Mouse (Mus musculus) right cerebral cortex, postnatal 4 days (tissue): Measurements from ENCODE around the gene Fam102a.

Source experiments
- DNase-seq: peaks from one replicate; pipeline ENCODE4 v3.0.0-alpha.2; 2022

The Fam102a gene

DNA sequence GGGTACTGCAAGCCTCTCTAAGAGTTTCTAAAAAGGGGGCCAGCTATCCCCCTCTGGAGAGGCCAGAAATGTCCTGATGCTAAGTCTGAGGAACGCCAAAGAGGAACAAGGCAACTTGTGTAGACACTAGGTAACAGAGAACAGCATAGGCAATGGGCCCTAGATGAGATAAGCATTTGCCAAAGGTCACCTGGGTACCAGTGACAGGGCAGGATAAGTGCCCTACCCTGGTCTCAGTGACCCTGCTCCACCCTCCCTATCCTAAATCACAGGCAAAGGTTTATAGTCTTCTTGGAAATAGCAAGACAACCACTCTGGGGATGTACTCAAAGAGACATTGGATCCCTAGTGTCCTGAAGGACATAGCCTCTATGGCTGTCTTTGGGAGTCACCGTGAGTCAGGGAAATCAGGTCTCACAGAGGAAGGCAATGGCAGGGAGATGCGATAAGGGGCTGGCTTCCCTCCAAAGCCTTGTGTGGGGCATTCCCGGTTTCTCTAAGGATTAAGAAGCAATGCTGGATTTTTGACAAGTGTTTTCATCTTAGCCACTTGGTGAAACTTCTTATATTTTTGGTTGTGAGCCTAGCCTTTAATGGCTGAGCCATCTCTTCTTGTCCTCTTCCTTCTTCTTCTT lies 17.8 kb upstream of the Fam102a start:
- DNase-seq, result no peak

DNA sequence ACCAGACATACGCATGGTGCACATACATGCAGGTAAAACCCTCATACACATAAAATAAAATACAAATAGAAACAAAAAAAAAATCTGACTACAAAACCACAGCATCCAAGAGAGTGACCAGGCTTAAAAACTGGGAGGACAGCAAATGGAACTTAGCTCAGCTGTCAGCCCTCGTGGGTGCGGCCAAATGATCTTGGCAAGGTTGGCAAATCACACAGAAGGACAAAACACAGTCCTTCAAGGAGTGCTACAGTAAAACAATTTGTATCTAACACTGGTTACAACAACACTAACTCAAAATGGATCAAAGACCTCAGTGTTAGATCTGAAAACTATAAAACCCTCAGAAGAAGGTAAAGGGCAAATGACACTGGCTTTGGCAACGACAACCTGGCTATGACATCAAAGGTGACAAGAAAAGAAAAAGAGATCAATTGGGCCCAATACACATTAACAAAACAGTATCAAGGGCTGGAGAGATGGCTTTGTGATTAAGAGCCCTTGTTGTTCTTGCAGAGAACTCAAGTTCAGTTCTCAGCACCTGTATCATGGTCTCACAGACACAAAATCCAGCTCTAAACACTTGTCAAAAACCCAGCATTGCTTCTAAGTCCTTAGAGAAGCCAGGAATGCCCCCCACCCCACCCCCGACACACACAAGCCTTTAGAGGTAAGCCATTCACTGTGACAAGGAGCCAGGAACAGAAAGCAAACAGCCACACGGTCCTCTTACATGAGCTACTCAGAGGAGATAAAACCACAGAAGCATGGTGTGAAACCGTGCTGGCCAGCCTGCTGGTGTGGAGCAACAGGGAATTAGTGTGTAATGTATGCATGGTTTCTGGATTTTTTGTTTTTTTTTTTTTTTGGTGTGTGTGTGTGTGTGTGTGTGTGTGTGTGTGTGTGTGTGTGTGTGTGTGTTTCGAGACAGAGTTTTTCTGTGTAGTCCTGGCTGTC lies 14.8 kb upstream of the Fam102a start:
- DNase-seq, result no peak

DNA sequence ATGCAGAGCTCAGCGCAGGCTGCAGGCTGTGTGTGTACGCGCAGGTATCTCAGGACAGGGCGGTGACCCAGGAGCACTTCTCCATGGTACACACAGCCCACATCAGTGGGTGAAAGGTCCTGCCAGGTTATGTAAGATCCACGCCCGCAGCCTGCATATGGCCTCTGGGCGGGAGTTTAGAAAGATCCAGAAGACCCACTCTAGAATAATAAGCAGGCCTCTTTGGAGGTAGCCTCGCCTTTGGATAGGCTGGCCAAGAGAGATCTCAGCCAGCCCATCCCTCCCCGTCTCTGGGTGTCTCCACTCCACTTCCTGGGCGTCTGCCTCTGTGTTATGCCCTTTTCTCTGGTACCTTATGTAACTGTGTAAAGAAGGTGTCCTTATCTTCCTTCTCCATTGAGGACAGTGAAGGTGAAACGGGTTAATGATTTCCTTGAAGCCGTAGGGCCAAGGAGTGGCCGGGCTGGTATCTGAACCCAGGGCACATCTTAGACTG lies 10.5 kb upstream of the Fam102a start:
- no peak for DNase-seq

DNA sequence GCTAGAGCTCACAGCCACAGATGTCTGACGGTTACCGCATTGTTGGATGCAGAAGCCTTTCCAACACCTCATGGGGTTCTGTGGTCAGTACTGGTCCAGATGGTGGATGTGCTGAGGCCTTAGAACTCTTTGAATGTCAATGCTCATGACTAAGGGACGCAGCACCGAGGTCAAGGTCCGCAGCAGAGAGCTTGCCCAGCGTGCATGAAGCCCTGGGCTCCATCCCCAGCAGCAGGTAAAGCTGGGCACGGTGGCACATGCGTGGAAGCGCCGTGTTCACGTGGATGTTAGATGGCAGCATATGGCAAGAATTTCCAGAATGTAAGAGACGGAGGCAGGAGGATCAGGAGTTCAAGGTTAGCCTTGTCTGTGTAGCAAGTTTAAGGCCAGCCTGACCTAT lies 9.3 kb upstream of the Fam102a start:
- DNase-seq, result no peak

DNA sequence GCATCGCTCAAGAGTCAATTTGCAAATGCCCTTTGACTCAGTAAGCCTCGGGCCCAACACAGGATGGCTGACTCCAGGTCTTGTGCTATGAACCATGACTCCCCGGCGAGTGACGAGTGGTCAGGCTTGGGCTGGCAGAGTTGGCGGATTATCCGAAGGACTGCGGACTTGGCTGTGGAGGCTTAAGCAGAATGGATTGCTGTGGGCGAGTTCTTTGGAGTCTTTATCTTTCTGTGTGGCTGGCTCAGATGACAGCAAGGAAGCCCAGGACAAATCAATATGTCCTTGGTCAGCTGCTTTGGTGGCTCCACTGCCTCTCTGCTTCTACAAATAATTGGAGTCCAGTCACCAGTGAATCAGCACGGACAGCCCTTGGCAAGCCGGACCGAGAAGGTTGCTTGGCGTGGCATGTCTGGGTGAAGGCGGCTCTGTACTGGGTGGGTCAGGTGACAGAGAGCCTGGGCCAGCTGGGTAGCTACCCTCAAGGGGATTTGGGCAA lies 7.6 kb upstream of the Fam102a start:
- DNase-seq, result no peak

DNA sequence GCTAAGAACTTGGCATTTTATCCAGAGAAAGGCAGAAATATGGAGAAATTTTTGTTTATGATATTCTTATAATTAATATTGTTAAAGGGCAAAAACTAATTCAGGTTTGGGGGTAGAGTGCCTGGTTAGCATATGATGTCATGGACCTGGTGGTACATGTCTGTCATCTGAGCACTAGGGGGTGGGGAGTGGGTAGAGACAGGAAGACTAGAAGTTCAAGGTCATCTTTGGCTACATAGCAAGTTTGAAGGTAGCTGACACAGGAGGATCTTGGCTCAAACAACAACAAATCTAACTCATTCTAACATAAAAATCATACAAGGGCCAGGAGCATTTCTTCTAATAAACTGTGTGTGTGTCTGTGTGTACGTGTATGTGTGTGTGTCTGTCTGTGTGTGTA lies 6.8 kb upstream of the Fam102a start:
- no peak for DNase-seq

DNA sequence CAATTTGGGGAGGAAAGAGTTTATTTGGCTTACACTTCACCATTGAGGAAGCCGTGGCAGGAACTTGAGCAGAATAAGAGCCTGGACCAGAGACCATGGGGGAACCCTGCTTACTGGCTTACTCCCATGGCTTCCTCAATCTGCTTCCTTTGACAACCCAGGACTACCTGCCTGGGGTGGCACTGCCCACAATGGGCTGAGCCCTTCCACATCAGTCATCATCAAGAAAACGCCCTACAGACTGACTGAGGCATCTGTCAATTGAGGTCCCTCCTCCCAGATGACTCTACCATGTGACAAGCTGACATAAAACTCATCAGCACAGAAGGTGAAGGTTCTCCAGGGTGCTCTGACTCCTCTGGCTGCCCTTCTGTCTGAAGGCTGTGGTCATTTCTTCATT lies 4.7 kb upstream of the Fam102a start:
- DNase-seq, result no peak

DNA sequence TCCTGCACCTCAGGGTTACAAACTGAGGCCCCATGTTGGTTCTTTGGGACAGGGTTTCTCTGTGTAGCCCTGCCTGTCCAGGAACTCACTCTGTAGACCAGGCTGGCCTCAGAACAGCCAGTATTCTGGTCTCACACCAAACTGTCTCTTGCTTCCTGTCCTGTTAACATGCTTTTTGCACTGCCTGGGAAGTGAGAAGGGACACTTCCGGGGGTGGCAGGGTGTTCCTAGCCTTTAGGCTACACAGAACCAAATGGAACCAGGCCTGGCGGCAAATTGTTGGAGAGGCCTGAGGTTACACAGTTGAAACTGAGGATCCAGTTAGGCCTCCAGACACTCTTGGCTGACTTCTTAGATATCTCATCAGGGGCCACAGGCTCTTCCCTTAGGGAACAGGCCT lies 2.0 kb upstream of the Fam102a start:
- DNase-seq, result no peak

DNA sequence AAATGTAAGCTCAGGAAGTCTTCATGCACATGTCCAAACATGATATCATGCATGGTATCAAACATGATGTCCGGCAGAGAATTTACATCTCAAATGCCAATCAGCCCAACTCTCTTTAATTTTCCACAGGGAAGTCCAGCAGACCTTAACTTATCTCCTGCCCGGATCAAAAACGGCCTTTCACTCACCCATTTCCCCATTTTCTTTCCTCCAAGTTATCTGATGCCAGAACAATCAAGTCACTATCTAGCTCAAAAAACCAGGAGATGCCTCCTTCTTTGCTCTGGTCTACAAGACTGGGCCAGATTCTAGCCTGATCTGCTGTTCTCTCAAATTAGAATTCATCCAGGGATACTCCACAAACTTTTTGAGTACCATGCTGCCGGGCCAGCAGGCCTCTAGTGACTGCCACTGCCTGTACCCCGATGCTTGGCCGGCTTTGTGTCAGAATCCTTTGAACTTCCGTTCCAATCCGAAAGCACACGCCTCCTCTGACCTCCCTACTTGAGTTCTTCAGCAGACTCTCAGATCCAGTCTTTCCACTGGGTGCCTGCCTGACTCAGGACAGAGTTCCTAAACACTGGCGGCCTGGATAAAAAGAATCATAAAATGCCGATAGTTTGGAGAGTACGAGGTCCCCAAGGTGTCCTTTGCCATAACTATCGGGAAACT lies 935 bp upstream of the Fam102a start:
- no peak for DNase-seq

DNA sequence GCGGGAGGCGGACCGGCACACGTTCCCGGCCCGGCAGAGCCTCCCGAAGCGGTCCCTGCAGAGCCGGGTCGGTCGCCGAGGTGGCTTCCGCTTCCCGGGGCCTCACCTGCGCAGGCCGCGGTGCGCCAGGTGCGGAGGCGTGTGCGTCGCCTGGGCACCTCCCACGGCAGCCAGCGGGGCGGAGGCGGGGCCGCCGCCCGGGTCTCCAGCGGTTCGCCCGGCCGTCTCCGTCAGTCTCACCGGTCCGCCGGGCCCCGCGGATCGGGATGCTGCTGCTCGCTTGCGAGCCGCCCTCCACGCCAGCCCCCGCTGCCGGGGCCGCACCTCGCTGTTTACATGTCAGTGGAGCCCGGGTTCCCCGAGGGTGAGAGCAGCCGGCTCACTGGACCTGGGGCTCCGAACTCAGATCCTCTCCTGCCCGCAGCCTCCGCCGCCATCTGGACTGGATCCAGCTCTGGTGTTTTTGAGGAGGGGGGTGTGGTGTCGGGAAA lies 414 bp downstream of the Fam102a start:
- peak; percentile 69 for DNase-seq

DNA sequence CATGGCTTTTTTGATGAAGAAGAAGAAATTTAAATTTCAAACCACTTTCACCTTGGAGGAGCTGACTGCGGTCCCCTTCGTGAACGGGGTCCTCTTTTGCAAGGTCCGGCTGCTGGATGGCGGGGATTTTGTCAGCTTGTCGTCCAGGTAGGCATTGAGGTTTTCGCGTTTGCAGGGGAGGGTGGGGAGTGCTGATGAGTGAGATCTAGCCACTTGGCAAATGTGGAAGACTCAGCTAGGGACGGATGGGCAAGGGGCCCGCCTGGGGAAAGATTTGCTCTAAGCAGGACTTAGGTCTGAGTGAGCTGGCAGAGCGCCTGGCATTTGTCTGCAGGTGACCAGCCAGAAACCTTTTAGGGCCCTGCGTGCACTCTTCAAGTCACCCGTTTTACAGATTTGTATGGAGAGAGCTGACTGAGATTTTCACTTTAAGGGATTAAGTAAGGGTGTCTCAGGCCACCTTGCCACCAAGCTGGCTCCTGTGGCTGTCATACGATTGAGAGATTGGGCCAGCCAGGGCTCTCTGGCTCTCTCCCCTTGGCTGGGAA lies 1.0 kb downstream of the Fam102a start:
- DNase-seq, result peak; percentile 46

DNA sequence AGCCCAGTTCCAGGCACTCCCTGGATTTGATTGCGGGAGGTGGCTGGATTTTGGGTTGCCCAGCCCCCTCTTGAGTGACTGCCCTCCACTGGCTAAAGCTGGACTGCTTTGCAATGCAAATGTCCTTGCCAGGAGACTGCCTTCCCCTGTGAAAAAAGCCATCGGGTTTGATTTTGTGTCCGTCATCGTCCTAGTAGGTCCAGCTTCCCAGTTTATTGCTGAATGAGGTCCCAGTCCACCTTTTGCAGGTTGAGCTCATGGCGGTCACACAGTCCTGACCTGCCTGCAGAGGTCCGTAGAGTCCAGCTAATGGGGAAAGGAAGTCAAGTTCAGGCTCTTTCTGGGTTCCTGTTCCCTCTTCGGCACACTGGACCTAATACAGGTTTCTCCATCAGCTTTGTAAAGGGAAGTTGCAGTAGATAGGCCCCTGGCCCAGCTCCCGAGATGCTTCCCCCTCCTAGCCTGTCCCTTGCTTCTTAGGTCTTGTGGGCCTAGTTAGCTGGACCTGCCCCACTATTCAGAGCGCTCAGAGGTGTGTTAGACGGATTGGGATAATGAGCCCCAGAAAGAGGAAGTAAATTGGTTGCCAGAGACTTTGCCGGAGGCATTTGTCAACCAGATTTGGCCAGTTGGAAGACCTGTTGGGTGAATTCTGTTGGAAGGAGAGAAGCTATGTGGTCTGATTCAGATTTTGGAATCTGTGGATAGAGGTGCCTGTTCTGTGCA lies 1.7 kb downstream of the Fam102a start:
- no peak for DNase-seq

DNA sequence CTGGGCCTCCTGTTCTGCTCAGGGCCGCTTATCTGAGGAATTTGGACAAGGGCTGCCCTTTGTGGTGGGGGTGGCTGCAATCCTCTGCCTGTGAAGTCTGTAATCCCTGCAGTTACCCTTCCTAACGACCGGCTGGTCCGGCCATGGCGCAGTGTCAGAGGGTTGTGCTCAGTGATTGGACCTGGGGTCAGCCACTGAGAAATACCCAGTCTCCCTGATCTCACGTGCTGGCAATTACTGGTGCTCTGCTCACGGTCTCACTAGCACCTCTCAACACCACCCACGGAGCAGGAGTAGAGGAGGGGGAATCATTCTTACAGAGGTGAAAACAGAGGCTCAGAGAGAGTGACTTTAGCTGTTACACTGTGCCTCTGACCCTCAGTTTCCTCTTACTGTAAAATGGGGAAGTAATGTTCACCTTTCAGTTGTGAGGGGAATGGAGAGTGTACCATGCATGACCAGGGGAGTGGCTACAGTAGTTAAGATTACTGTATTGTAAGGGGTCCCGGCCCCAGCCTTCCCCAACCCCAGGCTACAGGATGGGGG lies 2.3 kb downstream of the Fam102a start:
- no peak for DNase-seq

DNA sequence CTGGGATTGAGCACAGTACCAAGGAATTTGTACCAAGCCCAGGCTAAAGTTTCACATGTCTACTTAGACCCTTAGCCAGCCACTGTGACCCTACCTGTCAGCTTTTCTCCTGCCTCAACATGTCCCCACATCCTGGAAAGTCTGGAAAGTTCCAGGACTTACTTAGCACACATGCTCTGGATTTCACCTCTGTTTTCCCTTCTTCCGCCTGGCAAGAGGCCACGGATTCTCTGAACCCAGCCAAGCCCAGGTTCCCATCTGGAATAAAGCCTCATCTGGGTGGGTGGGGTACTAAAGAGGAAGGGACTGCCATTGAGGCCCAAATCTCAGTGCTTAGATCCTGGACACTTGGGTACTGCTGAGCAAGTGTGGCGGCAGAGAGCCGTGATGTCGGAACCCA lies 2.8 kb downstream of the Fam102a start:
- DNase-seq, result no peak

DNA sequence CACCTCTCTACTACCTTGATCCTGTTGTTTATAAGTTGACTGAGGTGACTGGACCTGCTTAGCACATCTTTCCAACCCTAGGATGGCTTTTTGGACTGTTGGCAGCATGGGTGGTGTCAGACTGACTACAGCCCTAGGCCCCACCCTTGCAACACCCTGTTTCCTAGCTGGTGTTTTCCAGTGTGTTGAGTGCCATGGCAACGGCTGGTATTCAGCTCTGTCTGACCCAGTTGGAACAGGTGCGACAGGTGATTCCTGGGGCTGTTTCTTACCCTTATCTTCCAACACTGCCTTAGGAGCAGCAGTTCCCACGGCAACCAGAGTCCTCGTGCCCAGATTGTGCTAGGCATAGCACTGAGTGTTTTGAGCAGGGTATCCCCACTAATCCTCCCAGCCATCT lies 3.3 kb downstream of the Fam102a start:
- DNase-seq, result no peak

DNA sequence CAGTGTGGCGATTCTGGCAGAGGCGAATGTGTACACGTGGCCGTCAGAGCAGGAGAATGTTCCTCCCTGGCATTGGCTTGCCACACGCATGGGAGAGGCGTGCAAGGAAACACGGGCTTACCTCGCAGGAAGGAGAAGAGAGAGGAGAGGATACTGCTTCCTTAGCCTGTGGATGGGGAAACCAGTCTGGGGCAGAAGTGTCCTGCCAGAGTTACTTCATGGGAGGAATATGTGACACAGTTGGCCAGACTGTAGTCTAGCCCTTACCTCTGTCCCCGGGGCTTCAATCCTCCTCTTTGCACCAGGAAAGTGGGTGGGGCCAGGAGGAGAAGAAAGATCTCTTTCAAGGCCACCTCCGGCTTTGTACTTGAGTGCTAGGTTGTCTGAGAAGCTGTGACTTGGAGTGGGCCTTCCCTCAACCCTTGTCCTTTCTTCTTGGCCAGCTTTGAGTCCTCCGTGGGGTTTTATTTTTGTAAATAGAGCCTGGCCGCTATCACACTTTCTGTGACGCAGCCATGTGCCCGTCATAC lies 4.4 kb downstream of the Fam102a start:
- DNase-seq, result no peak

DNA sequence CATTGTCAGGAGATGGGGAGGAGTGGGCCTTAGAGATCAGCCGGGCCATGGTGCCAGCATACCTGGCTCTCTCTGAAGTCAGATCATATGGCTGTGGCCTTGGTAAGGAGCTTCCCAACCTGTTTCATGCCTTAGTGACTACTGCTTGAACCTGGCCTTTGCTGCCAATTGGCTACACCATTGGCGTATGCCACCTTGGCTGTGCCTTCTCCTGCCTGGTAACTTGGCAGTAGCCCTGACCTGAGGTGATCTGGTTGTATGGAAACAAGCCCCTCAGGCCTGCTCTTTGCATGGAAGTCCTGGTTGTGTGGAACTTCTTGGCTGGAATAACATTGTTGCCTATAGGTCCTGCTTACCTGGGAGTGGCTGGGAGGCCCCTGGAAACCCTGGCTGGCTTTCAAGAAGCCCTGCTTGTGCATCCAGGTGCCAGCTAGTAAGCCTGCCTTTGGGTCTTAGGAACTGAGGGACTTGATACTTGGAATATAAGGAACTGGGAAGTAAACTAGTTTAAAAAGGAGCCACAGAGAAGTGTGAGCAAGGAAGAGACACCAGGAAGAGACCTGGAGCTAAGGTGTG lies 6.3 kb downstream of the Fam102a start:
- DNase-seq, result no peak

DNA sequence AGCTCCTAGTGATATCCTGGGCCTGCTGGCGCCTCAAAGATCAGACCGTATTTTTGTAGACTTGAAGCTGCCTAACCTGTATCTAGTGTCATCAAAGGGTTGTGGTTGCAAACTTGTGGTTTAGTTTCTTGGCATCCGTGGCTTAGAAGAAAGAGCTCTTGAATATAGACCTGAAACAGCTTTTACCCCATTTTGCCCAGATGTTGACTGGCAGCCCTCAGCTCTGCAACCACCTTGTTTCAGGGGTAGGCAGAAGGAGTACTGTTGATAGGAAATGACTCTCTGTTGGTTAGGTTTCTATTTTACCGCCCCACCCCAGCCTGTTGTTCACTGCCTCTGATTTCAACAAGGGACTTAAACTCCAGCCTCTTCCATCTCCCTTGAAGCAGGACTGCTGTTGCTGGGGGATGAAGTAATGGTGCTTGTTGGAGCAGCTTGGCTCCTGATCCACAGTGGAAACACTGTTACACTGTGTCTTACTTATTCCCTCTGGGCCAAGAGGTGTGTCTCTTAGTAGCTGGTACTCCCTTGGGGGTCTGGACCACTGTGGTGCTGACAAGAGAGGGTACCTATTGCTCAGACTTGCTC lies 6.9 kb downstream of the Fam102a start:
- DNase-seq, result no peak

DNA sequence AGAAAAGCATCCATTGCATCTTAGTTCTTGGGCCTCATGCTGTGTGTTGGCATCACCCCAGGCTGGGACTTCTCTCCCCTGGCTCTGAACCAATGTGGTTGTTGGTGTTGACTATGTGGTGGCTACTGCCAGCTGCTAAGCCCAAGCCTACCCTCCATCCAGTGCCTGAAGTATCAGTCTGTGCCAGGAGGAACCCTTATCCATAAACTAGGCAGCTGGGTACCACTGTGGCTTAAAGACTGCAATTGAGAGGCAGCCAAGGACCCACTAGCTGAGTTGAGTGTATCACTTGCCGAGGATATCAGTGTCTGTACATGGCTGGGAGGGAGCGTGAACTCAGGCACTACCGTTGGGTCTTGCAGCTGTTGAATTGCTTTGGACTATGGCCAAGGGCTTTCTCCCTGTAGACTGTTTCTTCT lies 7.9 kb downstream of the Fam102a start:
- no peak for DNase-seq

DNA sequence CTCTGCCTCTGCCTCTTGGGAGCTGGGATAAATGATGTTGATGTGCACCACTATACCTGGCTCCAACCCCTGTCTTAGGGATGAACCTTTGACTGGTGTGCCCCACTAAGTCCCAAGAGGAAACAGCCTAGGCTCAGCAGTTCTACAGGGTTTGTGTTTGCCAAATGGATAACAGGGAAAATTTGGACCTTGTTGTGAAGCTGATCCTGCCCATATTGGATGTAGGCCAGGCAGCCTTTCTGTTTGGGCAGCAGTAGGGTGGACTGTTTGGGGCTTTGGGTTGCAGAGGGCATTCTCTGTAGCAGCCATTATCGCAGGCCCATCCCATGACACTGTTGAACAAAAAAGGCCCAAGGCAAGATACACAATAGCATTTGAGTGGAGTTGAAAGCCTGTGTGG lies 11.8 kb downstream of the Fam102a start:
- DNase-seq, result no peak

DNA sequence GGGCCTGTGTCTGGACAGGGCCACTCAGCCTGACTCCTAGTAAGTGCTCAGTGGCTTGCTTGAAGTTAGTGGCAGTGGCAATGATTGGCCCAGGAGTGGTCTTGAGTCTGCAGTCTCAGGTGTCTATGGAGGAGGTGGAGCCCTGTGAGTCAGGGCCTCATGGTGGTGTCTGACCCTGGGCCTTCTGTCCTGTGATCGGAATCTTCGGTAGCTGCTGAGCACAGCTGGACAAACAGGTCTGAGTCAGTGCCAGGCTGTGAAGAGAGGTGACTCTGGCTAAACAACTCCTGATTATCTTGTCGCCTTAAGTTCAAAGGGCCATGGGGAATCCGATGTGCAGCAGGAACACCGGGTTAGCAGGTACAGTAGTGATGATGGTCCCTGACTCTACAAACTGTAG lies 12.2 kb downstream of the Fam102a start:
- no peak for DNase-seq
